Mouse (Mus musculus) CD4-positive helper T cell, adult 2 months (primary cell): Measurements from ENCODE around the gene Atp6v1c2.

ENCODE experiments used
- DNase-seq: peaks from one replicate; pipeline ENCODE4 v3.0.0-alpha.2; 2012; ENCODE audit warnings: low read depth, missing footprints, low spot score

The Atp6v1c2 gene

DNA sequence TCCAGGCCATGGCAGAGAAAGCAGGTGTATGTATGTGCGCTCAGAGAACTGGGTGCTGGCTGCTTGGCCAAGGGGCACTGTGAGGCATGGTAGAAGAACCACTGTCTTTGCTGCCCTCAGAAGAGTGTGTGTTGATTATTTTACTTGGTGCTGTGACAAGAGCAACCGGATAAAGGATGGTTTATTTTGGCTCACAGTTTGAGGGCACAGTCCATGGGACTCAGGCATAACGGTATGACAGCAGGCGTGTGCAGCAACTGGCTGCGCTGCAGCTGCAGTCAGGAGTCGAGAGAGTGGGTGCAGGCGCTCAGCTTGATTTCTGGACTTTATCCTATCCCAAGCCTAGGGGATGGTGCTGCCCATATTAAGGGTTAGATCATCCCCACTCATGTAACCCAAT is 70.7 kb downstream of the Atp6v1c2 start:
- DNase-seq: no peak

DNA sequence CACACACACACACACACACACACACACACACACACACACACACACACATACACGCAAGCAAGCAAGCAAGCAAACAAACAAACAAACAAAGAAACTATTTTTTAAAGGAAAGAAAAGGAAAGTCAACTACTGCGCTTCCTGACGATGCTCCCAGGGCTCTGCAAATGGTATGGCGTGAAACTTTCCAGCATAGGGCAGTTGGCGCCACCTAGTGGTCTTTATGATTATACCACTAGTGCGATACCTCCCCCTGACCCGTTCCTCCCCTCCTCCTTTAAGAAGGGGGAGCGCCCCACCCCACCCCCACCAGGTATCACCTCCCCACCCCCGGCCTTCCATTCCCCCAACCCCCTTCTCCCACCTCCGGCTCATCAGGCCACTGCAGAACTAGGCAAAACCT is 72.3 kb downstream of the Atp6v1c2 start:
- peak; percentile 70 for DNase-seq

- no peak for DNase-seq
Observed at GRCm38 (mm10) chr12:17255602-17256001, 73.6 kb downstream of the Atp6v1c2 start.

DNA sequence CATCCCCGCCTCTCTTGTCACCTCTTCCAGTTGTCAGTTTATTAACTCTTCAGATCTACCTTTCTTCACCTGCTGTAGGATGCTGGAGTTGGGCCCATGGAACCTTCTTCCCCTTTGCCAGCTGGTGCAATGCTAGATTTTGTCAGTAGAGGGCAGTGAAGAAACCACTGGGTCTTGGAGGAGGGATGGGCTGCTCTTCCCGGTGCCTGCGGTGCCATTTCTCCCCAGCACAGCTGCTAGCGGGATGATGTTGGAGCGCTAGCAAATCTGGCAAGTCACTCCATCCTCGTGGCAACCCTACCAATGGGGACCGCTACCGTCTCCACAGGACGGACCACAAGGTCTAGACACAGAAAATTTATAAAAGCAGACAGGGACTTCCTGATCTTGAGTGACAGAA is 76.1 kb downstream of the Atp6v1c2 start:
- peak; percentile 62 for DNase-seq

- DNase-seq: no peak
Observed at GRCm38 (mm10) chr12:17250962-17251361, 78.2 kb downstream of the Atp6v1c2 start.

GRCm38 (mm10) chr12:17242041-17242440 is 87.1 kb downstream of the Atp6v1c2 start:
- DNase-seq: no peak

DNA sequence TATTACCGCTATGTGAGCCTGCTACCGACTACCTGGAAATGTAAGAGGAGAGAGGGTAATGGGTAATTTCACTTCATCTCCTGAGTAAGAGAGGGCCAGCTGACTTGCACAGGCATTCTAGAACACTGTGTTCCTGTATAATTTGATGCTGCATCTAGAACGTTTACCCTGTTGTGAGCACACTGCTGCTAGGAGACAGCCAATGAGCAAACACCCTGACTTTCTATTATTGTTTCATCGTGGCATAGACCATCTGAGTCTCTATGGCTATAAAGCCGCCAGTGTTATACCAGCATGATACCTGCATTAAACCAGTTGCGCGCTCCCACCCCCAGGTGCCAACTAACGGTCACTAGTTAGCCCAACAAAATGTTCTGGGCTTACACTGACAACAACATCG is 87.5 kb downstream of the Atp6v1c2 start:
- no peak for DNase-seq

GRCm38 (mm10) chr12:17241016-17241415 is 88.1 kb downstream of the Atp6v1c2 start:
- no peak for DNase-seq

DNA sequence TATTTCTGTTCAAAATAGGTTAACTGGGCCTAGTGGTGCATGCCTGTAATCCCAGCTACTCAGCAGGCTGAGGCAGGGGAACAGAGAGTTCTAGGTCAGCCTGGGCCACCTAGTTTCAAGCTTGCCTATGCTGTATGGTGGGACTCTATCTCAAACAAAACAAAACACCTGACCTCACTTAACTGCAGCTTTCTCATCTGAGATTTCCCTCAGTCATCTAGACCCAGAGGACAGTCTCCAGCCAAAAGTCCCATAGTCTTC is 89.8 kb downstream of the Atp6v1c2 start:
- no peak for DNase-seq

GRCm38 (mm10) chr12:17238588-17239427 is 90.4 kb downstream of the Atp6v1c2 start:
- no peak for DNase-seq

- DNase-seq: no peak
Observed at GRCm38 (mm10) chr12:17235535-17236313, 93.4 kb downstream of the Atp6v1c2 start.
